Mouse (Mus musculus): Measurements from ENCODE around the gene Ces5a. TPM values are rescaled to one million over a fixed set of nuclear protein-coding genes. Genes with fewer than 3 reads are reported as not detected.
"Not testable (repeated sequence)": the region's sequence is repeated elsewhere in the genome, so short reads cannot be mapped to it uniquely, and the experiment has no call there.

Gene Ces5a
- total and polyA plus RNA-seq, 3 experiments: not detected

DNA sequence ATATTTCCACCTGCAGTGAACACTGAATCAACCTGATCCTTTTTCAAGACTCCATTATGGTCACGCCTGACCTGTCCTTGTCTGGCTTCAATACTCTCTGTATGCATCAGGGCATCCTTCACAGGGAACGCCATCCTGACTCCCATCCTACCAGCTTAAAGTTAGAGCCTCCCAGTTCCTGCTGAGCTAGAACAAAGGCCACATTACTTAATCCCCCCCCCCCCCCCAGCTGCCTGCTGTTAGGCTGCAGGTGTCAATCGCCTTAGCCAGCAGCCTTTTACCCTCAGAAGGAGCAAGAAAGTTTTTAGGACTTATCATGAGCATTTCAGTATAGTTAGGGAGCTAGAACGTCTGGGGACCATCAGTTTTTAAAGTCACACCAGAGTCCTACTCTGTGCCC lies 46.9 kb downstream of the Ces5a start:
- Histone ChIP-seq H3K4me3 (ENCODE audit: control insufficient read depth in 1 of 2, insufficient read depth in 1 of 2, low read depth in 2 of 2, low read length in 2 of 2) (no peak overlapping the region), H3K9me3 (replicated peaks; ENCODE audit: insufficient read depth, low read length) (no peaks in the 10 kb centered on the region), H3K27ac (ENCODE audit: control insufficient read depth, low read depth, low read length) (no peak overlapping the region), H3K79me2 (ENCODE audit: control insufficient read depth, insufficient read depth, low read length, poor library complexity) (no peaks in the 10 kb centered on the region), H3K36me3 (ENCODE audit: control insufficient read depth in 1 of 2, insufficient read depth in 2 of 2, low read length in 2 of 2) (no peaks in the 10 kb centered on the region), H3K27me3 (ENCODE audit: control insufficient read depth in 1 of 2, insufficient read depth in 2 of 2, low read length in 2 of 2) (no peaks in the 10 kb centered on the region), H3K9ac (ENCODE audit: control insufficient read depth, low read depth, low read length, poor library complexity, severe bottlenecking) (no peak overlapping the region), H3K4me1 (ENCODE audit: control insufficient read depth in 1 of 2, insufficient read depth in 2 of 2, low read length in 2 of 2) (no peaks in the 10 kb centered on the region)
- DNase-seq (ENCODE audit: low read depth, low spot score): no peak
- no peak for TF ChIP-seq POLR2AphosphoS5 (IDR thresholded peaks at IDR 0.05; ENCODE audit: borderline replicate concordance, low read depth, low read length)
- no peak for TF ChIP-seq KAT2A (conservative IDR thresholded peaks at IDR 0.05; ENCODE audit: low read depth, low read length)
- no peak for TF ChIP-seq ETS1 (IDR thresholded peaks at IDR 0.05; ENCODE audit: low read depth, low read length)
- no peak for TF ChIP-seq POLR2A (IDR thresholded peaks at IDR 0.05; ENCODE audit: control insufficient read depth in 1 of 2, insufficient read depth in 1 of 2, low read depth in 1 of 2, low read length in 2 of 2, poor library complexity in 1 of 2)
- no peak for TF ChIP-seq MYB (IDR thresholded peaks at IDR 0.05; ENCODE audit: low read depth, low read length)
- no peak for TF ChIP-seq MAFK (IDR thresholded peaks at IDR 0.05; ENCODE audit: borderline replicate concordance, low read depth, low read length)
- TF ChIP-seq TCF12 (IDR thresholded peaks at IDR 0.05; ENCODE audit: low read depth, low read length): no peak
- TF ChIP-seq POLR2AphosphoS2 (IDR thresholded peaks at IDR 0.05; ENCODE audit: low read length): no peak
- no peak for TF ChIP-seq ZNF384 (IDR thresholded peaks at IDR 0.05; ENCODE audit: low read depth, low read length)
- no peak for TF ChIP-seq TBP (IDR thresholded peaks at IDR 0.05; ENCODE audit: low read depth, low read length)
- TF ChIP-seq BHLHE40 (IDR thresholded peaks at IDR 0.05; ENCODE audit: borderline replicate concordance, low read depth, low read length): no peak
- no peak for TF ChIP-seq USF2 (IDR thresholded peaks at IDR 0.05; ENCODE audit: borderline replicate concordance in 1 of 2, insufficient read depth in 1 of 2, low read depth in 1 of 2, low read length in 2 of 2)
- TF ChIP-seq CHD1 (IDR thresholded peaks at IDR 0.05; ENCODE audit: low read depth, low read length): no peak

DNA sequence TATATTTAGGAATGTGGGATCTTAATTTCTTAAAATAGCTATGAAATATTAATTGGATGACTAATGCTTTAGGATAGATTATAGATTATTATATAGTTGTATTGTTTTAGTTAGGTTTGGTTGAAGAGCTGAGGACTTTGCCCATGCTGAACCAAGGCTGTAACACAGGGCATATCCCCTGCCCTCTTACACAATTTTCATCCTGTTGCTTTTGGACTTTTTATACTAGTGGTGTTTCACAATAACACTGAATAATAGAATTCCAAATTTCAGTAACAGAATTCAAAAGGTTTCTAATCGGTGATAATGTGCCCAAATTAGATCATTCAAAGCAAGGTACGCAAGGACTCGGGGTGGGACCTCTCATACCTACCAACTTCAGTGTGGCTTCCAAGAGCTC lies 57.4 kb downstream of the Ces5a start:
- TF ChIP-seq CHD2 (IDR thresholded peaks at IDR 0.05; ENCODE audit: low read length) (no peak), MAX (IDR thresholded peaks at IDR 0.05; ENCODE audit: low read length) (no peak), EP300 (IDR thresholded peaks at IDR 0.05; ENCODE audit: low read depth in 1 of 2, low read length in 2 of 2) (no peak), POLR2A (IDR thresholded peaks at IDR 0.05; ENCODE audit: control insufficient read depth in 1 of 2, insufficient read depth in 1 of 2, low read depth in 1 of 2, low read length in 2 of 2, poor library complexity in 1 of 2) (no peak), SIN3A (IDR thresholded peaks at IDR 0.05; ENCODE audit: low read length) (no peak), ZMIZ1 (IDR thresholded peaks at IDR 0.05; ENCODE audit: low read depth, low read length) (no peak), POLR2AphosphoS5 (IDR thresholded peaks at IDR 0.05; ENCODE audit: borderline replicate concordance, low read depth, low read length) (no peak)
- Histone ChIP-seq H3K9ac (ENCODE audit: control insufficient read depth, low read depth, low read length, poor library complexity, severe bottlenecking) (no peak overlapping the region), H3K27me3 (ENCODE audit: control insufficient read depth in 1 of 2, insufficient read depth in 2 of 2, low read length in 2 of 2) (no peaks in the 10 kb centered on the region), H3K79me2 (ENCODE audit: control insufficient read depth, insufficient read depth, low read length, poor library complexity) (no peaks in the 10 kb centered on the region), H3K4me3 (ENCODE audit: control insufficient read depth in 1 of 2, insufficient read depth in 1 of 2, low read depth in 2 of 2, low read length in 2 of 2) (no peak overlapping the region), H3K4me1 (ENCODE audit: control insufficient read depth in 1 of 2, insufficient read depth in 2 of 2, low read length in 2 of 2) (no peaks in the 10 kb centered on the region), H3K27ac (ENCODE audit: control insufficient read depth, low read depth, low read length) (no peak overlapping the region), H3K36me3 (ENCODE audit: control insufficient read depth in 1 of 2, insufficient read depth in 2 of 2, low read length in 2 of 2) (no peaks in the 10 kb centered on the region), H3K9me3 (replicated peaks; ENCODE audit: insufficient read depth, low read length) (no peaks in the 10 kb centered on the region)
- no peak for DNase-seq (ENCODE audit: low read depth, low spot score)

DNA sequence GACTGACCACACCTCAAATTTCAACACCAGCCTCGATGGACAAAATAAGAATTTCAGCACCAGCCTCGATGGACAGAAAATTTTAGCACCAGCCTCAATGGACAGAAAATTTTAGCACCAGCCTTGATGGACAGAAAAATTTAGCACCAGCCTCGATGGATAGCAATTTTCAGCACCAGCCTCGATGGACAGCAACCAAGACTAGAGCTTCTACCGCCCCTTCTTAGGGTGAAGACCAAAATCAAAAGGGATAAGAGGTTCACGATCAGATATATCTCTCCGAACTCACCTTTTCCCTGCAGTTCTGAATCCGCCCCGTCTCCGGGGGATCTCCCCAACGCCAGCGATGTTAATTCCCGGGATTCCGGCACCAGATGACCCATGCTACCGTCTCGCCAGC lies 65.9 kb downstream of the Ces5a start:
- not testable (repeated sequence) for H3K36me3 ChIP-seq (ENCODE audit: control insufficient read depth in 1 of 2, insufficient read depth in 2 of 2, low read length in 2 of 2); H3K9me3 ChIP-seq (replicated peaks; ENCODE audit: insufficient read depth, low read length); H3K27ac ChIP-seq (ENCODE audit: control insufficient read depth, low read depth, low read length); H3K9ac ChIP-seq (ENCODE audit: control insufficient read depth, low read depth, low read length, poor library complexity, severe bottlenecking); H3K4me1 ChIP-seq (ENCODE audit: control insufficient read depth in 1 of 2, insufficient read depth in 2 of 2, low read length in 2 of 2); H3K79me2 ChIP-seq (ENCODE audit: control insufficient read depth, insufficient read depth, low read length, poor library complexity); H3K27me3 ChIP-seq (ENCODE audit: control insufficient read depth in 1 of 2, insufficient read depth in 2 of 2, low read length in 2 of 2); H3K4me3 ChIP-seq (ENCODE audit: control insufficient read depth in 1 of 2, insufficient read depth in 1 of 2, low read depth in 2 of 2, low read length in 2 of 2)
- DNase-seq (ENCODE audit: low read depth, low spot score): peak; percentile 15
